Mouse (Mus musculus) small intestine, adult 2 months (tissue): ENCODE results near the gene Chn2. TPM values are rescaled to one million over a fixed set of nuclear protein-coding genes. Genes with fewer than 3 reads are reported as not detected.

Source experiments
- H3K27ac ChIP-seq: fragments of 200-500 bp; 2 replicates; pipeline ENCODE4 v1.5.1; 2012; ENCODE audit warnings: low read depth, low read length, control low read depth, inconsistent platforms; ENCODE audit not compliant: insufficient read depth
- H3K27me3 ChIP-seq: fragments of 200-500 bp; 2 replicates; pipeline ENCODE4 v1.6.1; 2012; ENCODE audit warnings: mild to moderate bottlenecking, moderate library complexity, low read length, inconsistent platforms; ENCODE audit not compliant: control insufficient read depth, insufficient read depth
- H3K36me3 ChIP-seq: fragments of 200-500 bp; 2 replicates; pipeline ENCODE4 v1.6.1; 2012; ENCODE audit warnings: mild to moderate bottlenecking, low read length, control low read depth, inconsistent platforms; ENCODE audit not compliant: control insufficient read depth, insufficient read depth
- H3K4me1 ChIP-seq: fragments of 200-500 bp; 2 replicates; pipeline ENCODE4 v1.6.1; 2012; ENCODE audit warnings: low read length, inconsistent platforms, mixed read lengths; ENCODE audit not compliant: control insufficient read depth, insufficient read depth, insufficient read length
- H3K4me3 ChIP-seq: fragments of 200-500 bp; 2 replicates; pipeline ENCODE4 v1.5.1; 2012; ENCODE audit warnings: low read depth, mild to moderate bottlenecking, control low read depth, inconsistent platforms, low read length, moderate library complexity
- CTCF ChIP-seq: fragments of 200-500 bp; IDR thresholded peaks from 2 replicates; pipeline ENCODE4 v1.5.1; 2012; ENCODE audit warnings: low read depth, mild to moderate bottlenecking, control low read depth, inconsistent platforms, low read length, moderate library complexity, mixed read lengths; ENCODE audit not compliant: insufficient replicate concordance, insufficient read length; ENCODE audit errors: extremely low read depth
- POLR2A ChIP-seq: fragments of 200-500 bp; IDR thresholded peaks from 2 replicates; pipeline ENCODE4 v1.6.1; 2012; ENCODE audit warnings: low read depth, mild to moderate bottlenecking, control low read depth, inconsistent platforms, low read length, moderate library complexity
- WGBS: fragments of 180-500 bp; shearing (Covaris S2); methylation state at CpG from one replicate; pipeline ENCODE4 v1.1.7; 2018; 5-methylcytosine and 5-hydroxymethylcytosine counted together
- polyA plus RNA-seq: library from polyadenylated mRNA; depleted of rRNA; stranded (reverse); fragments of >200 nt; gene quantifications from 2 replicates; pipeline ENCODE4 v1.2.3, GENCODE M21; 2012

Chn2 gene
- polyA plus RNA-seq, 1 experiment, result 53.5 TPM

DNA sequence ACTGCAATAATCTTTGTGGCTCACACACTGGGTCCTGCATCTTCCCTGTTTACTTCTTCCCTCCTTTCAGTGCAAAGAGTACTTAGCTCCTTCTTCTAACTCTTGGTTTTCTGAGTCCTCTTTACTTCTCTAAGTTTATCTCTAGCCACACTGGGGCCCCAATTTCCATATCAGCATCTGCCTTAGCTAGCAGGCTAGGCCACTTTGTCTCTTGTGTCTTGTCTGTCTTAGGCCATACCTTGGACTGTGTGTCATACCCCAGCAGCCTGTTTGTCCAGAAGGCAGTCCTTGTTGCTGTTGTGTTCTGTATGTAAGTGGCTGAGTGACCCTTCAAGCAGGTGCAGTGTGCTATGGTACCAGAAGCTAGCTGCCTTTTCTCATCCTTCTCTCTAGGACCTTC, 124.3 kb downstream of the Chn2 start:
- H3K4me1 ChIP-seq, result peaks cover 14% of the 10 kb centered on the region
- TF ChIP-seq CTCF (no peak), POLR2A (no peak)

DNA sequence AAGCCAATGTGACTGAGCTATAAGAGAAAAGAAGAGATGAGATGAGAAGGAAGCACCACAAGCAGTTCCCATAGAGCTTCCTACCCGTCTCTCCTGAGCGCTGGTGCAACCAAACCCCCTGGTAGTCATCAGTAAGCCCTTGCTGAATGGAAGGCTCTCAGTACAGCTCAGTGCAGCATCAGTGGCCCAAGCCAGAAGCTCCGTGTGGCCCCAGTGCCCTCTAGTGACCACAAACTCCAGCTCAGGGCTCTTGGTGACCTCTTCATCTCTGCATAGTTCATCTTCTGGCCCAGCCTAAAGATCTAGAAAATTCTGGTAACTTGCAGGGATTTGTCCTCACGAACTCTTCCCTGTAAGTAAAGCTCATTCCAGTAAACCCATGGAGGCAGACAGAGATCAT, 125.4 kb downstream of the Chn2 start:
- no peak overlapping the region for H3K27ac ChIP-seq
- no peak overlapping the region for H3K4me3 ChIP-seq
- TF ChIP-seq POLR2A (no peak), CTCF (peak; percentile 74)
- H3K27me3 ChIP-seq, result no peaks in the 10 kb centered on the region
- no peaks in the 10 kb centered on the region for H3K36me3 ChIP-seq
- 78% methylated on average over 4 of the region's 4 CpGs for WGBS
- H3K4me1 ChIP-seq, result peaks cover 11% of the 10 kb centered on the region; the same call in 1 of the 2 replicates

More for the DNA sequence above, 124.3 kb downstream of the Chn2 start:
- Histone ChIP-seq H3K27me3 (no peaks in the 10 kb centered on the region), H3K36me3 (no peaks in the 10 kb centered on the region), H3K4me3 (no peak overlapping the region), H3K27ac (no peak overlapping the region)

DNA sequence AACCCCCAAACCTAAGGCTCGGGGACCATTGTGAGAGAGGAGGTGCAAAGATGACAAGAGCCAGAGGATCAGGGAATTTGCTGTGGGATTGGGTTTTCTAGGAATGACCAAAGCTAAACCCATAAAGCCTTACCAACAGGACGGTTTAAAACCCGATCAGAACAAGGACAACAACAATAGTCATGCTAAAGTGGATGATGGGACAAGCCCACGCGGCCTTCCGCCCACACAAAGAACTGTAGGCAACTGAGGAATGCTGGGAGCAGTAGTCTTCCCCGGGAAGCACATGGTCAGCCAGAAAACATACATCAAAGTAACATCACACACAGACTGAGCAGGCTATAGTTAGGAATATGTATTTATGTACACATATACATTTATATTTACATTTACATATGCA, 125.9 kb downstream of the Chn2 start:
- Histone ChIP-seq H3K4me3 (no peak overlapping the region), H3K27me3 (no peaks in the 10 kb centered on the region), H3K27ac (no peak overlapping the region), H3K36me3 (no peaks in the 10 kb centered on the region), H3K4me1 (peaks cover 11% of the 10 kb centered on the region; the same call in 1 of the 2 replicates)
- TF ChIP-seq POLR2A, result no peak
- WGBS, result 93% methylated on average over 7 of the region's 7 CpGs

DNA sequence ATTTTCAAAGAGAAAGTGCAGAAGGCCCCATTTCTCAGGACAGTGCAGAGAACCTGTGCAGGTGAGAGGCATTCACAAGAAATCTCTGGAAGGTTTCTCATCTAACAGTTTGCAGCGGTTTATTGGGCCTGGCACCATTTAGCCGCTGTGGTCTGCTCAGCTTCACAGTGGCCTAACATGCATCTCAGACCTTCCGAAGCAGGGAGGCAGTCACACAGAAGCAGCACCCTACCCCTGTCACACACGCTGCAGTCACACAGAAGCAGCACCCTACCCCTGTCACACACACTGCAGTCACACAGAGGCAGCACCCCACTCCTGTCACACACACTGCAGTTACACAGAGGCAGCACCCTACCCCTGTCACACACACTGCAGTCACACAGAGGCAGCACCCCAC, 126.5 kb downstream of the Chn2 start:
- 92% methylated on average over 4 of the region's 4 CpGs for WGBS
- no peak overlapping the region for H3K27ac ChIP-seq
- no peak overlapping the region for H3K4me3 ChIP-seq
- H3K4me1 ChIP-seq, result peaks cover 11% of the 10 kb centered on the region; the same call in 1 of the 2 replicates
- TF ChIP-seq POLR2A (no peak), CTCF (no peak)
- no peaks in the 10 kb centered on the region for H3K27me3 ChIP-seq
- no peaks in the 10 kb centered on the region for H3K36me3 ChIP-seq

DNA sequence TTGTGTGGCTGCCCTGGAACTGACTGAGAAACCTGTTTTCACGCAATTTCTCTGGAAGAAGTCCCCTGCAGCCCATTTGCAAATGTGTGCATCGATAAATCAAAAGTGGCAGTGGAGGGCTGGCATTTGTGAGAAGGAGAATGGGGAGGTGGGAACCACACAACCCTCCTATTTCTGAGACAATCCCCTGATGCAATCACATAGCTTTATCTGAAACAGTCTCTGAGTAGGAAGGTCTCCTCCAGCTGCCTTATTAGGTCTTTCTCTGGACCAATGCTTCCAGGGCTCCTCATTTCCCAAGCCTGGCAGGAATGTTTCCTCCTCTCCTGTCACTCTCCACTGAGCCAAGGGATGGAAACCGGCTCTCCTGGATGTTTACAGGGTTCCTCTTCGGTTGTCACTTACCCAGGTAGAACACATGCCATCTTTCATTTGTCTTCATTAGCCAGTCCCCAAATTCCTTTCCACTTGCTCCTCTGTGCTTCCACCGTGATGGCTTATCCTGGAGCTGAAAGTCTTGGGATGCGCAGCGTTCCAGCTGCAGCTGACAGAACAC, 127.7 kb downstream of the Chn2 start:
- H3K27me3 ChIP-seq, result no peaks in the 10 kb centered on the region
- peaks cover 15% of the 10 kb centered on the region; the same call in 1 of the 2 replicates for H3K4me1 ChIP-seq
- H3K4me3 ChIP-seq, result no peak overlapping the region
- TF ChIP-seq CTCF (no peak), POLR2A (no peak)
- H3K36me3 ChIP-seq, result no peaks in the 10 kb centered on the region
- 85% methylated on average over 7 of the region's 7 CpGs for WGBS
- no peak overlapping the region for H3K27ac ChIP-seq

DNA sequence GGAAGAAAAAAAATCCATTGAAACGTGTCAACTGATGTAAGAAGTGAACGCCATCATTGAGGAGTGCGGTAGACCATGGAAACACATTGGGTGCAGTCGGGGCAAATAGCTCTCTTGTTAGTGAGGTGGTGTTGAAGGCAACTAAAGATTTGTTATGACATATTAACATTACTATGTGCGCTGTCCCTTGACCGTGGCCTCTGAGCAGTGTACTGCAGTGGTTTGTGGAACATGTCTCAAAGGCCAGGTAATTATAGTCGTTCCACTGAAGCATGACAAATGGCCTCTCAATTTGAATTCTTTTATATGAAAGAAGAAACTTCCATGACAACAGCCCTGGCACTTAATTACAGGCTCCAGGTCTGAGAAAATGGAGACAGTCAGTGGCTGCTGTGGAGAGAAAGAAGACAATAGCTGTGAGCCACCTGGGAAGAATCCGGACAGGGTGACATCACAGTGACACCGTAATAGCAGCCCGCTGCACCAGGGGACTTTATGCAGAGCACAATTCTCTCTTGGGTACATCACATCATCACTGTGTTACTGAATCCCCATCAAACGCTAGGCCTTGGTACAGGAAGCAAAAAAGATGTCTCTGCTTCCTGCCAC, 131.0 kb downstream of the Chn2 start:
- peaks cover 5% of the 10 kb centered on the region; the same call in 1 of the 2 replicates for H3K4me1 ChIP-seq
- H3K27ac ChIP-seq, result no peak overlapping the region
- no peak overlapping the region for H3K4me3 ChIP-seq
- no peaks in the 10 kb centered on the region for H3K36me3 ChIP-seq
- TF ChIP-seq CTCF (no peak), POLR2A (no peak)
- H3K27me3 ChIP-seq, result no peaks in the 10 kb centered on the region
- WGBS, result 90% methylated on average over 11 of the region's 11 CpGs

DNA sequence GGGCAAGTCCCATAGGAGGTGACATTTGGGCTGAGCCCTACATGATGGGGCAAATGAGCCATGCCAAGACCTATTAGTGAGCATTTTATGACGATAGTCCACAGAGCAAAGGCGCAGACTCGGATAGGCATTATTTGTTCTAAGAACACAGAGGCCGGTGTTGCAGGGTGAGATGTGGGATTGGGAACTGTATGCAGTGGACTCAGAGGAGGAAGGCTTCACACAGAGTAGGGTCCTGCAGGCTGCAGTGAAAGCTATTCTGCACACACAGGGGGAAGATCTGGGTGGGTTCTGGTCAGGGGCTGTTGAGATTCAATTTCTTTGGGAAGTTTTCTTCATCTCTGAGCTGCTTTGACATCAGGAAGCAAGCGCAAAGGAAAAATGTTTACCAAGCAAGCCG, 132.0 kb downstream of the Chn2 start:
- H3K27ac ChIP-seq, result no peak overlapping the region
- no peak overlapping the region for H3K4me3 ChIP-seq
- TF ChIP-seq CTCF (no peak), POLR2A (no peak)

More for the DNA sequence above, 132.0 kb downstream of the Chn2 start:
- Histone ChIP-seq H3K36me3 (no peaks in the 10 kb centered on the region), H3K27me3 (no peaks in the 10 kb centered on the region), H3K4me1 (peaks cover 5% of the 10 kb centered on the region; the same call in 1 of the 2 replicates)
- WGBS, result 38% methylated on average over 6 of the region's 6 CpGs
